Mouse (Mus musculus) stomach, embryonic 14.5 days (tissue): ENCODE measurements around the gene Nsmce4a. TPM values are rescaled to one million over a fixed set of nuclear protein-coding genes. Genes with fewer than 3 reads are reported as not detected.
"Not testable (repeated sequence)": the region's sequence is repeated elsewhere in the genome, so short reads cannot be mapped to it uniquely, and the experiment has no call there.

Experiments used
- ATAC-seq: fragments of 200-750 bp; cut with Nextera tagmentation; 2 replicates; pipeline ENCODE4 v1.8.0; 2017; ENCODE audit warnings: low read depth, moderate TSS enrichment; ENCODE audit not compliant: insufficient number of reproducible peaks, insufficient read depth, low FRiP score
- H3K27ac ChIP-seq: fragments of 300-500 bp; sonication (generic); 2 replicates; pipeline ENCODE4 v1.5.1; 2014; ENCODE audit warnings: mild to moderate bottlenecking, low read length, moderate library complexity, mixed read lengths
- H3K27me3 ChIP-seq: fragments of 300-500 bp; sonication (generic); 2 replicates; pipeline ENCODE4 v1.6.1; 2014; ENCODE audit warnings: low read length, control low read depth, mixed read lengths; ENCODE audit not compliant: control insufficient read depth, insufficient read depth
- H3K36me3 ChIP-seq: fragments of 300-500 bp; sonication (generic); 2 replicates; pipeline ENCODE4 v1.6.1; 2014; ENCODE audit warnings: mild to moderate bottlenecking, control low read depth, low read length, moderate library complexity, mixed read lengths; ENCODE audit not compliant: control insufficient read depth, insufficient read depth
- H3K4me1 ChIP-seq: fragments of 300-500 bp; sonication (generic); 2 replicates; pipeline ENCODE4 v1.6.1; 2014; ENCODE audit warnings: low read length, control low read depth, mixed read lengths; ENCODE audit not compliant: control insufficient read depth, insufficient read depth
- H3K4me2 ChIP-seq: fragments of 300-500 bp; sonication (generic); replicated peaks from 2 replicates; pipeline ENCODE4 v1.6.1; 2014; ENCODE audit warnings: low read depth, low read length, control low read depth
- H3K4me3 ChIP-seq: fragments of 300-500 bp; sonication (generic); 2 replicates; pipeline ENCODE4 v1.5.1; 2014; ENCODE audit warnings: low read depth, low read length, control low read depth
- H3K9ac ChIP-seq: fragments of 300-500 bp; sonication (generic); replicated peaks from 2 replicates; pipeline ENCODE4 v1.6.1; 2014; ENCODE audit warnings: low read depth, mild to moderate bottlenecking, control low read depth, low read length, moderate library complexity, mixed read lengths
- H3K9me3 ChIP-seq: fragments of 300-500 bp; sonication (generic); 2 replicates; pipeline ENCODE4 v1.6.1; 2016; ENCODE audit warnings: low read depth, low read length, control low read depth; ENCODE audit not compliant: control insufficient read depth
- WGBS: fragments of 180-500 bp; shearing (Covaris S2); extraction: QIAGEN DNeasy Blood & Tissue Kit; methylation state at CpG from one replicate; pipeline ENCODE4 v1.1.7; 2014; 5-methylcytosine and 5-hydroxymethylcytosine counted together
- polyA plus RNA-seq: library from polyadenylated mRNA; unstranded; fragments of >200 nt; fragmentation: Nextera tagmentation; extraction: Ambion mirVana; gene quantifications from 2 replicates; pipeline ENCODE4 v1.2.1, GENCODE M21; 2014

Gene Nsmce4a
- polyA plus RNA-seq, 1 experiment from 2014 or later, result 173 TPM

GRCm38 (mm10) chr7:130540176-130540575 lies 32.7 kb downstream of the Nsmce4a start:
- no peaks in the 10 kb centered on the region for H3K27me3 ChIP-seq
- 88% methylated on average over 7 of the region's 7 CpGs for WGBS
- H3K9ac ChIP-seq, result no peak overlapping the region
- H3K36me3 ChIP-seq, result peaks cover 67% of the 10 kb centered on the region
- no peak overlapping the region for H3K27ac ChIP-seq
- H3K4me2 ChIP-seq, result no peak overlapping the region
- no peak overlapping the region for H3K4me3 ChIP-seq
- no peaks in the 10 kb centered on the region for H3K9me3 ChIP-seq
- H3K4me1 ChIP-seq, result no peaks in the 10 kb centered on the region
- no peak for ATAC-seq

DNA sequence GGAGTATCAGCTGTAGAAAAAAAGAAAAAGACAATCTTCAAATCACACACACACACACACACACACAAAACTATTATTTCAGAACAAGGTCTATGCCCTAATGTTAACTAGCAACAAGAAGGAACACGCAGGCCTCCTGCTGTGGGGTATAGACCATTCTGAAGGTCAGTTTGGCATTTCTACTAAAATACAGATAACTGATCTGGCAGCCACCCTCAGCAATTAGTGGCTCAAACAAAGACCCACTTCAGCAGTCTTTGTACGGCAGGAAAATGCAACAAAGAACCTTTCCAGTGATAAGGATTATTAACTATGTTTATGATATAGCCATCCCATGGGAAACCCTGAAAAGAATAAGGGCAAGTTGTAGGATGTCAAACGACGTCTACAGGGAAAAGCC lies 35.9 kb downstream of the Nsmce4a start:
- Histone ChIP-seq H3K4me2 (no peak overlapping the region), H3K27me3 (no peaks in the 10 kb centered on the region), H3K9me3 (no peaks in the 10 kb centered on the region), H3K4me1 (no peaks in the 10 kb centered on the region), H3K27ac (no peak overlapping the region), H3K9ac (no peak overlapping the region), H3K4me3 (no peak overlapping the region), H3K36me3 (peaks cover 63% of the 10 kb centered on the region)
- ATAC-seq, result no peak
- WGBS, result 76% methylated on average over 4 of the region's 4 CpGs

- H3K4me1 ChIP-seq, result no peaks in the 10 kb centered on the region
- H3K27ac ChIP-seq, result no peak overlapping the region
- WGBS, result 91% methylated on average over 4 of the region's 4 CpGs
- H3K36me3 ChIP-seq, result peaks cover 57% of the 10 kb centered on the region
- no peak overlapping the region for H3K9ac ChIP-seq
- no peaks in the 10 kb centered on the region for H3K9me3 ChIP-seq
- ATAC-seq, result no peak
- no peak overlapping the region for H3K4me3 ChIP-seq
- H3K4me2 ChIP-seq, result no peak overlapping the region
- no peaks in the 10 kb centered on the region for H3K27me3 ChIP-seq
Observed at GRCm38 (mm10) chr7:130535174-130535573, 37.7 kb downstream of the Nsmce4a start.

DNA sequence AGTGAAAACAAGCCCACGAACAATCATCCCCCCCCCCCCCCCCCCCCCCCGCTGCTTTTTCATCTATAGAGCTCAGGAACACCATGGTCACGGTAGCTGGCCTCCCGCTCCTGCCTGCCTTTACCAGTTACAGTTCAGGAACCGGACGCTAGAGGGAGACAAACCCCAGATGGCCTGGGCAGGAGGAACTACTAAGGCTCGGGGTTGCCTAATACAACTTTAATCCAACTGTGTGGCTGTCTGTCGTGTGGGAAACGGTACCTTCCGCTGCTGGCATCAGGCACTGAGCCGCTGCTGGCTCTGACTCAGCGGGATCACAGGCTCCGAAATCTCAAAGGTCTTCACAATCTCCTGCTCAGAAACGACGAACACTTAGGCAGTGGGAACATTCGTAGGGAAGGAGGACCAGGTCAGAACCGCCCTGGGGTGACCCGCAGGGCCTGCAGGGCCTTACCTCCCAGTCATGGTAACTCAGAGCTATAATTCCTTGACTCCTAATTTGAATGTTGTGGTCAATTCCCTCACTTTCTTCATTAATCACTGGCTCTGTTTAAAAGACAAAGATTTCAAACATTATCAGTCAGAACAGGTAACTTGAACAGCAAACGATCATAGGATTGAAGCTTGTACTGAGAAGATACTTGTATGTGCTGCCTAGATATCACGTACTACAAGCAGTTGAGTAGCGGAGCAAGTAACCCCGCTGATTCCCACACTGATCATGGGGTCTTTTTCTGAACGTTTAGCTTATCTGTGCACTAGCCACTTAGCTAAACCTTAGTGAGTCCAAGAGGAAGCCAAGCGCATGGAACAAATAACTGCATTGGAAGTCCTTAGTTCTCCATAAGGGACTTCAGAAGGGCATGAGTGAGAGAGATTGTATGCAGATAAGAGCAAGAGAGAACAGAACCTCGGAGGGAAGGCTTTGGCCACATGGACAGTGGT lies 39.3 kb downstream of the Nsmce4a start:
- ATAC-seq, result 0 out of 2 replicates have a peak, but pooled peaks have one; percentile 46
- no peak overlapping the region for H3K4me3 ChIP-seq
- H3K36me3 ChIP-seq, result peaks cover 43% of the 10 kb centered on the region
- H3K9me3 ChIP-seq, result no peaks in the 10 kb centered on the region
- H3K4me1 ChIP-seq, result no peaks in the 10 kb centered on the region
- no peak overlapping the region for H3K27ac ChIP-seq
- no peaks in the 10 kb centered on the region for H3K27me3 ChIP-seq
- H3K4me2 ChIP-seq, result no peak overlapping the region
- 51% methylated on average over 24 of the region's 25 CpGs for WGBS
- no peak overlapping the region for H3K9ac ChIP-seq

GRCm38 (mm10) chr7:130531138-130531537 lies 41.8 kb downstream of the Nsmce4a start:
- H3K27me3 ChIP-seq, ATAC-seq, H3K27ac ChIP-seq, H3K4me3 ChIP-seq, H3K9me3 ChIP-seq, H3K9ac ChIP-seq, H3K4me1 ChIP-seq, H3K4me2 ChIP-seq: not testable (repeated sequence)
- 94% methylated on average over 14 of the region's 15 CpGs for WGBS
- peaks cover 27% of the 10 kb centered on the region for H3K36me3 ChIP-seq

DNA sequence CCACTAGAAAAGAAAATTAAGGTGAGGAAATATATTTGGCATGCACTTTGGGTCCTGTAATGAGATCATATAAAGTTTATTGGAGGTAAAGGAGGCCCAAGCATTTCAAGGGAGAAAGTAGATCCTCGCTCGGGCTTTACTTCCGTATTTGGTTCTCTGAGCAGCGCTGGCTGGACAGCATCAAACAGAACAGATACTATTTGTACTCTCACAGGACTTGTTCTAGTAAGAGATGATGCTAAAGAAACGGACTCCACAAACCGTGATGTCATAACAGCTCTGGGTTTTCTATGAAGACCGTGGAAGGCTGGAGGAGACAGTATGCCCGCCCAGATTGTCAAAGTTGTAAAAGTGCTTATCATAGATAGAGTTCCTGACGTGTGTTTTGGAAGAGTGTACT lies 45.6 kb downstream of the Nsmce4a start:
- H3K27me3 ChIP-seq, result no peaks in the 10 kb centered on the region
- 76% methylated on average over 9 of the region's 9 CpGs for WGBS
- no peaks in the 10 kb centered on the region for H3K4me1 ChIP-seq
- no peaks in the 10 kb centered on the region for H3K9me3 ChIP-seq
- H3K36me3 ChIP-seq, result peaks cover 7% of the 10 kb centered on the region
- no peak overlapping the region for H3K4me2 ChIP-seq
- H3K27ac ChIP-seq, result peak overlapping the region; percentile 33; the same call in 1 of the 2 replicates
- no peak overlapping the region for H3K4me3 ChIP-seq
- ATAC-seq, result no peak
- H3K9ac ChIP-seq, result no peak overlapping the region

- Histone ChIP-seq H3K4me1 (0 out of 2 replicates have a peak, but pooled peaks cover 3% of the 10 kb centered on the region), H3K27ac (no peak overlapping the region), H3K4me2 (no peak overlapping the region), H3K4me3 (no peak overlapping the region), H3K36me3 (no peaks in the 10 kb centered on the region), H3K9ac (no peak overlapping the region), H3K27me3 (no peaks in the 10 kb centered on the region), H3K9me3 (no peaks in the 10 kb centered on the region)
- no peak for ATAC-seq
- WGBS, result 88% methylated on average over 8 of the region's 8 CpGs
Observed at GRCm38 (mm10) chr7:130523451-130523850, 49.5 kb downstream of the Nsmce4a start.

DNA sequence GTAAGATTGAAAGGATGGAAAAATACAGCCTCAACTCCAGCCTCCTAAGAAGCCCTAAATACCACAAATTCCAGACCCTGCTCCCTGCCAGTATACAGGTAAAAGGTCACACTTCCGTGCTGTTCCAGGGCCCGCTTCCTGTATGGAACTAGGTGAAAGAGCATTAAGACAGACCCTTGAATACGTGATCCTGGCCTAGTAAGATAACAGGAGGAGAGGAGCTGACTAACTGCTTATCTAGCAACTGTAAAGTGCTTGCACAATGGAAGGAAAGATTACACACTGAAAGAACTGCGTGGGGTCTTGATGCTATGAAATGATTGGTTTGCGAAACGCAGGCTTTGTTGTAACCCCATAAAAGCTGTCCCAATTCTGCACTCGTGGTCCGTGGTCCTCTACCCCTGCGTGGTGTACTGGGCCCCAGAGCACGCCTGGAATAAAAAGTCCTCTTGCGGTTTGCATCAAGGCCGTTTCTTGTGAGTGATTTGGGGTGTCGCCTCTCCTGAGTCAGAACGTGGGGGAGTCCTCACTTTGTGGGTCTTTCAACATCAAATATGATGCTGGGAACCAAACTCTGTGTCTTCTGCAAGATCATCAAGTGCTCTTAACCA lies 52.0 kb downstream of the Nsmce4a start:
- 0 out of 2 replicates have a peak, but pooled peaks cover 5% of the 10 kb centered on the region for H3K4me1 ChIP-seq
- H3K27ac ChIP-seq, result no peak overlapping the region

More for the DNA sequence above, 52.0 kb downstream of the Nsmce4a start:
- H3K4me3 ChIP-seq, result no peak overlapping the region
- H3K36me3 ChIP-seq, result no peaks in the 10 kb centered on the region
- no peaks in the 10 kb centered on the region for H3K27me3 ChIP-seq
- no peaks in the 10 kb centered on the region for H3K9me3 ChIP-seq
- 81% methylated on average over 14 of the region's 14 CpGs for WGBS
- no peak overlapping the region for H3K9ac ChIP-seq
- H3K4me2 ChIP-seq, result no peak overlapping the region
- no peak for ATAC-seq
